Mouse (Mus musculus): Measurements from ENCODE around the gene Pkp1. TPM values are rescaled to one million over a fixed set of nuclear protein-coding genes. Genes with fewer than 3 reads are reported as not detected.

The Pkp1 gene
- polyA plus RNA-seq, 1 experiment from 2014 or later = not detected

DNA sequence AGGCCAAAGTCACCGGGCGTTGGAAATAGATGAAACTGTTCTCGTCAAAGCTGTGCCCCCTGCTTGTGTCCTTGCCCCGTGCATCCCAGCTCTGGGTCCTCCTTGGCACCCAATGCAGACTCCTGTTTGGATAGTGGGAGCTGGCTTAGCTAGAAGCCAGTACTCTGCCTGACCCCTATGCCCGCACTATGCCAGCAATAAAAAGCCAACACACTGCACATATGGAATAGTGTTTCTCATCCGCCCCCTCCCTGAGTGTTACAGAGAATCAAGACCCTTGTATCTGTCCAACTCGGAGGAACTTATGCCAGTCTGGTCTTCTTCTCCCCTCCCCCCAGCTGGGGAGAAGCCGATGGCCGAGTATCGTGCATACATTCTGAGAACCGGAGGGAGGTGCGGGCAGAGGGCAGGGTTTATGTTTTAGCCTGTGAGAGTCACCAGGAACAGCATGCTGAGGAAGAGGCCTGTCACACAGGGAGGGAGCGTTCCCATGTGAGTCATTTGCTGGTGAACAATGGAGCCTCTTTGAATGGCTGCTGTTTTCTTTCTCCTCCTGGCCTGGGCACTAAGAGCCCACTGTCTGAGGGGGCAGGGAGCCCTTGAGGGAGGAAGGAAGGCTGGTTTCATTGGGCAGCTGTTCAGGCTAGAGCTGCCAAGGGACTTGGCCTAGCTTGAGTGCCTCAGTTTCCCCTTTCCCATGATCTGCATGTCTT is 66.8 kb downstream of the Pkp1 start:
- Histone ChIP-seq H3K9me3 (no peaks in the 10 kb centered on the region), H3K4me2 (no peak overlapping the region), H3K9ac (no peak overlapping the region), H3K36me3 (no peaks in the 10 kb centered on the region), H3K27ac (0 out of 2 replicates have a peak overlapping the region, but pooled peaks have one; percentile 4), H3K27me3 (0 out of 2 replicates have a peak, but pooled peaks cover 4% of the 10 kb centered on the region), H3K4me1 (replicated peaks) (peaks cover 20% of the 10 kb centered on the region), H3K4me3 (no peak overlapping the region)
- 35% methylated on average over 13 of the region's 13 CpGs for WGBS
- 0 out of 2 replicates have a peak, but pooled peaks have one; percentile 44 for ATAC-seq (ENCODE audit: low FRiP score)

DNA sequence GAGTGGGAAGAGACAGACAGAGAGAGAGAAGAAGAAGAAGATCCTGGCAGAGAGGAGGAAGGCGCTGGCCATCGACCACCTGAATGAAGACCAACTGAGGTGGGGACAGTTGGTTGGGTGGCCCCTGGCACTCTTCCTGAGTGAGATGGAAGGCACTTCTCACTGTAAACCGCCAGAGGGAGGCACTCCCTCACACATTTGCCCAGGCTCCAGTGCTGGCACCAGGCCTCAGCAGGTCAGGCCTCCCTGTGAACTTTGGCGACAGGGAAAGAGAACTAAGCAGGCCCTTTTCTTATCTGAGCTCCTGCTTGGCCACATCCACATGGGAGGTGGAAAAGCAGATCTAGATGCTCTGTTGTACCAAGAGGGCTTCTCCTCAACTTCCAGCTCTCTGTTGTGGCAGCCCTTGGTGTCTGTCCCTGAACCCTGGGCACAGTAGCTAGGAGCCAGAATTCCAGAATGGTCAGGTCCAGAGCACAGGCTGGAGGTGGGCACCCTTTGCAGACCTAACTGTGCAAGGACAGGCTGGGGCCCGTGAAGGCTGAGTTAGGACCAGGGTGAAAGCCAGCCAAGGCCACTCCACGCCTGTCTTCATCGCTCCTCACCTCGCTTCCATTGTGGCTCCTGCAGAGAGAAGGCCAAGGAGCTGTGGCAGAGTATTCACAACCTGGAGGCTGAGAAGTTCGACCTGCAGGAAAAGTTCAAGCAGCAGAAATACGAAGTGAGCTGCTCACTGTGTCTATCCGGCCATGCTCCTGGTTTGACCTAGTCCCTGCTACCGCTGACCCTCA is 68.1 kb downstream of the Pkp1 start:
- Histone ChIP-seq H3K4me3 (no peak overlapping the region), H3K4me2 (no peak overlapping the region), H3K27ac (no peak overlapping the region), H3K27me3 (0 out of 2 replicates have a peak, but pooled peaks cover 4% of the 10 kb centered on the region), H3K9ac (no peak overlapping the region), H3K36me3 (no peaks in the 10 kb centered on the region), H3K9me3 (no peaks in the 10 kb centered on the region), H3K4me1 (replicated peaks) (peaks cover 20% of the 10 kb centered on the region)
- 72% methylated on average over 12 of the region's 12 CpGs for WGBS
- no peak for ATAC-seq (ENCODE audit: low FRiP score)

DNA sequence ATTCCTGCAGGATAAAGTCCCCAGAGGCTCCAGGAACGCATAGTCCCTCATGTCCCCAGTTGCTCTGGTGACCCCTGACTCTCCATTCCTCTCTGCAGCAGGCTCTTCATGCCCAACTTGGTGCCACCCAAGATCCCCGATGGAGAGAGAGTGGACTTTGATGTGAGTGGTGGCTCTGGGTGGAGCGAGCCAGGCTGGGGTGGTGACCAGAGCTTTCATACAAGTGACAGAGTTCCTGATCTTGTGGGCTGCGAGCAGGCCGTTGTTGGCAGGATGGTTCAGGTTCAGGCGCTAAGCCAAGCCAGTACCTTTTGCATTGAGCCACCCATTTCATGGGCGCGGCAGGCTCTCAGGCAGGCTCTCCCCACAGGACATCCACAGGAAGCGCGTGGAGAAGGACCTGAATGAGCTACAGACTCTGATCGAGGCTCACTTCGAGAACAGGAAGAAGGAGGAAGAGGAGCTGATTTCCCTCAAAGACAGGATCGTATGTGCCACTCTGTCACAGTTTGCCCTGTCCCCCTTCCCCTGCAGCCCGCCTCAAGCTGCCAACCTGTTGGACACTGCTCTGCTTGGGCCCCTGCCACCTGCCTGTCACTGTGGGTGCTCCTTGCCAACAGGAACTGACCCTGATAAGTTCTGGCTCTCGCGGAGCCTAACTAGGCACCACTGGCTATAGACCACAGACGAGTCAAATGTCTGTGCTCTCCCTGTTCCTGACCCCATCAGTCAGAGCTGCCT is 71.2 kb downstream of the Pkp1 start:
- Histone ChIP-seq H3K36me3 (no peaks in the 10 kb centered on the region), H3K27ac (no peak overlapping the region), H3K4me2 (no peak overlapping the region), H3K27me3 (0 out of 2 replicates have a peak, but pooled peaks cover 4% of the 10 kb centered on the region), H3K9me3 (no peaks in the 10 kb centered on the region), H3K4me3 (no peak overlapping the region), H3K4me1 (replicated peaks) (peaks cover 15% of the 10 kb centered on the region), H3K9ac (no peak overlapping the region)
- WGBS = 85% methylated on average over 17 of the region's 17 CpGs
- ATAC-seq (ENCODE audit: low FRiP score) = no peak

DNA sequence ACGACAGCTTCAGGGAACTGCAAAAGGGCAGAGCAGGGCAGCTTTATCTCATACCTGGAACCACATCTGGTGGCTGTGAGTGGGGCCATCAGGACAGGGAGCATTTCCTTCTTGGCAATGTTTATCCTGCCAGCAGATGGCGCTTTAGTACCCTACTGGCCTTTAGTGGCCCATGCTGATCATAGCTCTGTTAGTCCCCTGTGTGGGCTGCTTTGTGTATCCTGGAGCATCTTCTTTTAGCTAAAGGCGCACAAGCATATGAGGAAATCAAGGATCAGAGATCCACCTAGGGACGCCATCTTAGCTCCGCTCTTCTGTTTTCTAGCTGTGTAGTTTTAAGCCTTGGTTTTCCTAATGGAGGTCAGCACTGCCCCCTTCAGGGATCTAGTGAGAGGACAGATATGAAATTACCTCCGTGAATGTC is 71.9 kb downstream of the Pkp1 start:
- Histone ChIP-seq H3K4me2 (no peak overlapping the region), H3K9ac (no peak overlapping the region), H3K9me3 (no peaks in the 10 kb centered on the region), H3K36me3 (no peaks in the 10 kb centered on the region), H3K4me3 (no peak overlapping the region), H3K27ac (no peak overlapping the region), H3K27me3 (0 out of 2 replicates have a peak, but pooled peaks cover 4% of the 10 kb centered on the region), H3K4me1 (replicated peaks) (peaks cover 9% of the 10 kb centered on the region)
- ATAC-seq (ENCODE audit: low FRiP score) = no peak
- 35% methylated on average over 6 of the region's 6 CpGs for WGBS

DNA sequence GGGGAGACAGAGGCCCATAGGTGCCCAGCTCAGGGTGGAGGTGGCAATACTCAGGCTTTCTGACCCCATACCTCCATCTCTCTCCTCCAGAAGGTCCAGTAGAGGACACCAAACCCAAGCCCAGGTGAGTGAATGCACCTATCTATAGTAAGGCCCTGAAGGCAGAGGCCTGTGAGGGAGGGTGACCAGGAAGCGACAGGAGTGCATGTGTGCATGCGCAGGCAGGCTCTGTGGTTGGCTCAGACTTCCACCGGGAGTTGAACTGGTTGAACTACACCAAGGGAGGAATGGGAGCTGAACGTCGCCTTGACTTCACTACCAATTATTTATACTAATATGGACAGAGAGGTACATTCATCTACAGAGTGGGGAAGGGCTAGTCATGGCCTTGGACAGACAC is 72.4 kb downstream of the Pkp1 start:
- Histone ChIP-seq H3K4me3 (no peak overlapping the region), H3K4me1 (replicated peaks) (peaks cover 4% of the 10 kb centered on the region; the same call in 1 of the 2 replicates), H3K27me3 (0 out of 2 replicates have a peak, but pooled peaks cover 4% of the 10 kb centered on the region), H3K27ac (no peak overlapping the region), H3K4me2 (no peak overlapping the region), H3K9ac (no peak overlapping the region), H3K36me3 (no peaks in the 10 kb centered on the region), H3K9me3 (no peaks in the 10 kb centered on the region)
- 79% methylated on average over 5 of the region's 5 CpGs for WGBS
- ATAC-seq (ENCODE audit: low FRiP score) = no peak

DNA sequence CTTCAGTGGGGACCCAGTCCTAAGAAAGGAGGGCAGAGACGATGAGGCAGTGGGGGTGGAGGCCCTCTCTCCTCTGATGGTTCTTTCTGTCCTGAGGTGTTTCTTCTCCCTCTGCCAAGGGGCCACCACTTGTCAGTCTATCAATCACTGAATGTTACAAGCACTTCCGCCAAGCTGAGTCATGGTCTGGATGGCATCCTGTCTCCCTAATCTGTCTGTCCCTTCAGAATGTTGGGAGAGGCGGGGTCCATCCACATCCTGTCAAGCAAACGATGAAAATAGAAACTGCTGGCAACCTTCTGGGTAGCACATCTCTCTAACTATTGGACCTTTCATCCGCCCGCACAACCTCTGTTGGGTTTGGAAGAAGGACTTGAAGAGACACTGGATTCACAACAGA is 74.5 kb downstream of the Pkp1 start:
- Histone ChIP-seq H3K27me3 (0 out of 2 replicates have a peak, but pooled peaks cover 4% of the 10 kb centered on the region), H3K36me3 (no peaks in the 10 kb centered on the region), H3K4me3 (no peak overlapping the region), H3K9ac (no peak overlapping the region), H3K9me3 (no peaks in the 10 kb centered on the region), H3K4me1 (replicated peaks) (peaks cover 6% of the 10 kb centered on the region; the same call in 1 of the 2 replicates), H3K4me2 (no peak overlapping the region), H3K27ac (no peak overlapping the region)
- ATAC-seq (ENCODE audit: low FRiP score) = no peak
- 83% methylated on average over 6 of the region's 6 CpGs for WGBS

DNA sequence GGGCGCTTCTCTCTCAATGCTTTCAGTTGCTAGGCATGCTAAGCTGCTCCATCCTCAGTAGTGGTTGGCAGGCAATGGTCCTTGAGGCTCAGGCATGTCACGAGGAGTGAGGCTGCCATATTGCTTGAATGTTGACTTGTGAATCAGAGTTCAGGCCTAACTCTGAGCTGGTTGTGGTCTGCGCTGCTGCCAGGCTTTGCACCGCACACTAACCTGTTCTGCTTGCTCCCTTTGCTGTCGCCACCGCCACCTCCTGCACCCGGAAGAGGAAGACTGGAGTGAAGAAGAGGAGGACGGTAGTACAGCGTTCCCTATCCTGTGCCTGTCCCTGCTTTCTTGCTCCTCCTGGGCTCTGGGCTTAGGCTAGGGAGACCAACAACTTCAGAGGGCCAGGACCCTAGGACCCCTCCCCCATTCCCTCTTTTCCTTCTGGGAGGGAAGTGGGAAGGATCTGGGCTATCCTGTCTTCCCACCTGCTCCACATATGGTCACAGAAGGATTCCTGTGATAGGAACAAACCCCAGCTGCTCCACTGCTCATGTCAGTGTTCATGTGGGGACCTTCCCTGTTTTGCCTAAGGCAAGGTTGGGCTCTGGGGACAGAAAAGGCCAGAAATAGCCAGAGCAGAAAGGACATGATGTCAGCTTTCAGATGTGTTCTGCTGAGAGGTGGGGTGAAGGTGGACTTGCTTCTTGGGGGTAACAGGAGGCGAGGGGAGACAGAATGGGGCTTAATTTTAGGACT is 75.3 kb downstream of the Pkp1 start:
- no peak overlapping the region for H3K27ac ChIP-seq
- no peaks in the 10 kb centered on the region for H3K27me3 ChIP-seq
- no peaks in the 10 kb centered on the region for H3K9me3 ChIP-seq
- no peak overlapping the region for H3K9ac ChIP-seq
- no peaks in the 10 kb centered on the region for H3K36me3 ChIP-seq
- no peak overlapping the region for H3K4me3 ChIP-seq
- WGBS = 91% methylated on average over 10 of the region's 10 CpGs
- H3K4me2 ChIP-seq = no peak overlapping the region
- no peak for ATAC-seq (ENCODE audit: low FRiP score)
- peaks cover 6% of the 10 kb centered on the region; the same call in 1 of the 2 replicates for H3K4me1 ChIP-seq (replicated peaks)

DNA sequence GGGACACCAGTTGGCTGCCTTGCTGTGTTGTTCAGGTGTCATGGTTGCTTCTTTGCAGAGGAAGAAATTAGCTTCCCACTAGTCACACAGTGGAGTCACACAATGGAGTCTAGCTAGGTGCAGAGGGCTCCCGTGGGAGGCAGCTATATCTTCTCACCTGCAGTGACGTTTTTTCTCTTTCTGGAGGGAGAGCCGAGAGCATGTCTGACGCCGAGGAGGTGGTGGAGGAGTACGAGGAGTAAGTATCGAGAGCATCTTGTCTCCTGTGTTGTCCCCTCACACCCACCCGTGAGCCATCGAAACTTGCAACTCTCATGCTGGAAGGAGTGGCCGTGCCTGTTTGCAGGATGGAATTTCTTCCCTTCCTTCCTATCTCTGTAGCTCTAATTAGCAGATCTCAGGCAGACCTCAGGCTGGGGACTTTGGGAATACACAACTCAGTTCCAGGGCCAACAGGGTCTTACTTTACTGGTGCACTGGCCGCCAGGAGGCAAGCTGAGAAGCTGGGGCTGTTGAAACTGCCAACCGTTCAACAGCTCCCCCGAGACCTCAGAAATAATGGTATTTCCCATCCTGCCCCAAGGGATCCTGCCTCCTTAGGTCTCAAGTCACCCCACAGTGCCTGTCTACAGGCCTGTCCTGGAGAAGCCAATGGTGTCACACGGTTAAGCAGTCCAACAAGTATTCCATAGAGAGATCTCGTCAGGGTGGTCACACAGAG is 78.2 kb downstream of the Pkp1 start:
- Histone ChIP-seq H3K36me3 (no peaks in the 10 kb centered on the region), H3K4me3 (no peak overlapping the region), H3K4me1 (replicated peaks) (peaks cover 10% of the 10 kb centered on the region), H3K27ac (no peak overlapping the region), H3K9me3 (no peaks in the 10 kb centered on the region), H3K27me3 (no peaks in the 10 kb centered on the region), H3K4me2 (no peak overlapping the region), H3K9ac (no peak overlapping the region)
- WGBS = 77% methylated on average over 15 of the region's 15 CpGs
- no peak for ATAC-seq (ENCODE audit: low FRiP score)

DNA sequence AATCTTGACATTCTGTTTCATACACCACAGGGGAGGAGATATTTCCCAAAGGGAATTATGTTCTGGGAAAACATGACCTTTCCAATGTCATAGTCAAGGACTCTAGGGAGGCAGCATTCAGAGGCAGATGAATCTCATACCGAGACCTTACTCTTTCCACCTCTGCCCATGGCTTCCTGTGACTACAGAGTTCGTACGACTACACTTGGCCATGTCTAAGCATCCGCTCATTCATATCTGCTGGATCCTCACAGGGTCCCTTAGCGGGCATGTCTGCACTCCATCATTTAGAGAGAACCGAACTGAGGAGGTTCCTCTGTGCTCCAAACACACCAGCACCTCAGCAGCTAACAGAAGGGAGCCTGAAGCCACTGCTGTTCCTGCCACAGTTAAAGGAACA is 79.9 kb downstream of the Pkp1 start:
- no peak overlapping the region for H3K9ac ChIP-seq

DNA sequence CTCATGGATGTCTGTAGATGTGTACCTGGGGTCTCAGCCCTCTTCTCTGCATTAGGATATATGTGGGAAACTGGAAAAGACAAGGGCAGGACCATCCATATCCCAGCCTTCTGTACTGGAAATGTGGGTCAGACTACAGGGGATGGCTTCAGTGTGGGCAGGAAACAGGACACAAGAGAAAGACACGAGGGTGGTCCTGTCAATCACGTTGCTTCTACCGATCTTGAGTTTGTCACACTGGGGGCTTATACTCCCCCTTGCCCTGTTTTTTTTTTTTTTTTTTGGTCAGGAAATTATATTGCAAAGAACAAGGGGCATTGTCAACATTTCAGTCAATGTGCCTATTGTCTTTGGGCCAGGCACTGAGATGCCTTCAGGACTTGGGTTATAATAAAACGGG is 80.4 kb downstream of the Pkp1 start:
- H3K36me3 ChIP-seq = no peaks in the 10 kb centered on the region
- WGBS = 73% methylated on average over 4 of the region's 4 CpGs
- no peak overlapping the region for H3K4me2 ChIP-seq

More for the DNA sequence above, 79.9 kb downstream of the Pkp1 start:
- no peak overlapping the region for H3K27ac ChIP-seq
- no peaks in the 10 kb centered on the region for H3K9me3 ChIP-seq
- no peaks in the 10 kb centered on the region for H3K27me3 ChIP-seq
- ATAC-seq (ENCODE audit: low FRiP score) = no peak
- H3K4me2 ChIP-seq = no peak overlapping the region
- no peak overlapping the region for H3K4me3 ChIP-seq
- H3K36me3 ChIP-seq = no peaks in the 10 kb centered on the region
- WGBS = 89% methylated on average over 6 of the region's 6 CpGs
- H3K4me1 ChIP-seq (replicated peaks) = peaks cover 14% of the 10 kb centered on the region

More for the DNA sequence above, 80.4 kb downstream of the Pkp1 start:
- Histone ChIP-seq H3K4me3 (no peak overlapping the region), H3K9ac (no peak overlapping the region), H3K9me3 (no peaks in the 10 kb centered on the region), H3K27me3 (no peaks in the 10 kb centered on the region), H3K4me1 (replicated peaks) (peaks cover 14% of the 10 kb centered on the region), H3K27ac (no peak overlapping the region)
- no peak for ATAC-seq (ENCODE audit: low FRiP score)
